Mouse (Mus musculus): Measurements from ENCODE around the gene Dip2b. TPM values are rescaled to one million over a fixed set of nuclear protein-coding genes. Genes with fewer than 3 reads are reported as not detected.

The Dip2b gene
- polyA plus RNA-seq, 1 experiment from 2014 or later, result 26.9 TPM

DNA sequence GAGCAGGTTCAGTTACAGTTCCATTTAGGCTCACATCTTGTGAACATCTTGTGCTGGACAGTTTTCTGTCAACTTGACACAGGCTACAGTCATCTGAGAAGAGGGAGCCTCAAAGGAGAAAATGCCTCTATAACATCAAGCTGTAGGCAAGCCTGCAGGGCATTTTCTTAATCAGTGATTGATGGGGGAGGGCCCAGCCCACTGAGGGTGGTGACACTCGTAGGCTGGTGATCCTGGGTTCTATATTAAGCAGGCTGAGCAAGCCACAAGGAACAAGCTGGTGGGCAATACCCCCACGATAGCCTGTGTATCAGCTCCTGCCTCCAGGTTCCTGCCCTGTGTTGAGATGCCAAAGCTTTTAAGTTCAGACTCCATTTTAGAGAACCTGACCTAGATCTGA lies 230.5 kb downstream of the Dip2b start:
- Histone ChIP-seq H3K4me2 (replicated peaks) (no peak overlapping the region), H3K9me3 (no peaks in the 10 kb centered on the region), H3K4me3 (no peak overlapping the region), H3K27ac (no peak overlapping the region), H3K9ac (no peak overlapping the region), H3K4me1 (no peaks in the 10 kb centered on the region), H3K36me3 (no peaks in the 10 kb centered on the region), H3K27me3 (replicated peaks) (peaks cover 4% of the 10 kb centered on the region; the same call in 1 of the 2 replicates)
- ATAC-seq (ENCODE audit: low FRiP score, low read depth), result no peak
- WGBS, result 83% methylated on average over 2 of the region's 2 CpGs

Other genes with a start within 250 kb of the Dip2b start
- gene Lima1, start 163.2 kb upstream of the Dip2b start, polyA plus RNA-seq (2016; fragmentation: Nextera tagmentation; extraction: Ambion mirVana), result 31.2 and 35.5 TPM in 2 replicates
- not detected in 2 replicates for gene Fam186a, start 71.6 kb upstream of the Dip2b start, polyA plus RNA-seq (2016; fragmentation: Nextera tagmentation; extraction: Ambion mirVana)
- 27.9 and 29.0 TPM in 2 replicates for gene Larp4, start 68.6 kb upstream of the Dip2b start, polyA plus RNA-seq (2016; fragmentation: Nextera tagmentation; extraction: Ambion mirVana)
- gene Atf1, start 189.2 kb downstream of the Dip2b start, polyA plus RNA-seq (2016; fragmentation: Nextera tagmentation; extraction: Ambion mirVana), result 26.0 and 27.0 TPM in 2 replicates
- gene Tmprss12, start 242.2 kb downstream of the Dip2b start, polyA plus RNA-seq (2016; fragmentation: Nextera tagmentation; extraction: Ambion mirVana), result not detected in 2 replicates